Mouse (Mus musculus): Measurements from ENCODE around the gene Dennd5a. TPM values are rescaled to one million over a fixed set of nuclear protein-coding genes. Genes with fewer than 3 reads are reported as not detected.

The Dennd5a gene
- polyA plus RNA-seq, 1 experiment from 2014 or later = 31.6 TPM

GRCm38 (mm10) chr7:109875033-109875432, 85.2 kb downstream of the Dennd5a start:
- H3K36me3 ChIP-seq = no peaks in the 10 kb centered on the region
- H3K27me3 ChIP-seq = no peaks in the 10 kb centered on the region
- H3K27ac ChIP-seq = no peak overlapping the region
- H3K4me1 ChIP-seq = 0 out of 2 replicates have a peak, but pooled peaks cover 5% of the 10 kb centered on the region
- no peak overlapping the region for H3K4me2 ChIP-seq
- ATAC-seq (replicated peaks; ENCODE audit: low FRiP score) = no peak
- no peak overlapping the region for H3K4me3 ChIP-seq (replicated peaks)
- H3K9me3 ChIP-seq (replicated peaks) = no peaks in the 10 kb centered on the region
- H3K9ac ChIP-seq = no peak overlapping the region

- ATAC-seq (replicated peaks; ENCODE audit: low FRiP score) = no peak
- H3K4me3 ChIP-seq (replicated peaks) = no peak overlapping the region
- no peaks in the 10 kb centered on the region for H3K4me1 ChIP-seq
- H3K9me3 ChIP-seq (replicated peaks) = no peaks in the 10 kb centered on the region
- no peak overlapping the region for H3K4me2 ChIP-seq
- no peak overlapping the region for H3K27ac ChIP-seq
- H3K36me3 ChIP-seq = no peaks in the 10 kb centered on the region
- 47% methylated on average over 5 of the region's 5 CpGs for WGBS
- H3K27me3 ChIP-seq = peaks cover 2% of the 10 kb centered on the region; the same call in 1 of the 2 replicates
- H3K9ac ChIP-seq = no peak overlapping the region
These were observed 87.1 kb downstream of the Dennd5a start for GRCm38 (mm10) chr7:109873170-109873569.

GRCm38 (mm10) chr7:109871232-109871631, 89.0 kb downstream of the Dennd5a start:
- no peak overlapping the region for H3K9ac ChIP-seq
- WGBS = 84% methylated on average over 5 of the region's 5 CpGs
- ATAC-seq (replicated peaks; ENCODE audit: low FRiP score) = no peak
- no peak overlapping the region for H3K4me3 ChIP-seq (replicated peaks)
- H3K27ac ChIP-seq = no peak overlapping the region
- no peaks in the 10 kb centered on the region for H3K9me3 ChIP-seq (replicated peaks)
- peaks cover 11% of the 10 kb centered on the region; the same call in 1 of the 2 replicates for H3K27me3 ChIP-seq
- no peak overlapping the region for H3K4me2 ChIP-seq
- H3K36me3 ChIP-seq = no peaks in the 10 kb centered on the region
- peaks cover 7% of the 10 kb centered on the region for H3K4me1 ChIP-seq

GRCm38 (mm10) chr7:109868498-109868897, 91.8 kb downstream of the Dennd5a start:
- H3K9ac ChIP-seq = no peak overlapping the region
- H3K4me3 ChIP-seq (replicated peaks) = no peak overlapping the region
- H3K27ac ChIP-seq = no peak overlapping the region
- ATAC-seq (replicated peaks; ENCODE audit: low FRiP score) = no peak
- H3K27me3 ChIP-seq = peaks cover 34% of the 10 kb centered on the region
- H3K4me1 ChIP-seq = peaks cover 17% of the 10 kb centered on the region
- no peaks in the 10 kb centered on the region for H3K36me3 ChIP-seq
- no peak overlapping the region for H3K4me2 ChIP-seq
- no peaks in the 10 kb centered on the region for H3K9me3 ChIP-seq (replicated peaks)
- WGBS = 43% methylated on average over 3 of the region's 3 CpGs

GRCm38 (mm10) chr7:109866643-109867042, 93.6 kb downstream of the Dennd5a start:
- Histone ChIP-seq H3K4me2 (no peak overlapping the region), H3K9ac (no peak overlapping the region), H3K27ac (no peak overlapping the region), H3K9me3 (replicated peaks) (no peaks in the 10 kb centered on the region), H3K4me1 (peaks cover 17% of the 10 kb centered on the region), H3K27me3 (peaks cover 45% of the 10 kb centered on the region), H3K4me3 (replicated peaks) (no peak overlapping the region), H3K36me3 (no peaks in the 10 kb centered on the region)
- WGBS = 35% methylated on average over 3 of the region's 3 CpGs
- ATAC-seq (replicated peaks; ENCODE audit: low FRiP score) = no peak

- H3K27ac ChIP-seq = no peak within 1 kb of the TSS
- under 1% methylated on average over 60 of the region's 69 CpGs for WGBS
- ATAC-seq (replicated peaks; ENCODE audit: low FRiP score) = peak; percentile 87
- peak within 1 kb of the TSS; percentile 63 for H3K4me3 ChIP-seq (replicated peaks)
- H3K27me3 ChIP-seq = peaks cover 45% of the 10 kb centered on the region
- H3K4me1 ChIP-seq = peaks cover 18% of the 10 kb centered on the region
- no peaks in the 10 kb centered on the region for H3K9me3 ChIP-seq (replicated peaks)
- H3K9ac ChIP-seq = peak within 1 kb of the TSS; percentile 56
- peak within 1 kb of the TSS; percentile 97 for H3K4me2 ChIP-seq
- H3K36me3 ChIP-seq = no peaks in the 10 kb centered on the region
These were observed 94.7 kb downstream of the Dennd5a start, which contains the start of gene Scube2 for GRCm38 (mm10) chr7:109865370-109866229. Gene Scube2 (minus strand): TSS chr7:109865679.

- Histone ChIP-seq H3K4me1 (peaks cover 21% of the 10 kb centered on the region), H3K4me3 (replicated peaks) (no peak overlapping the region), H3K27me3 (peaks cover 45% of the 10 kb centered on the region), H3K9me3 (replicated peaks) (no peaks in the 10 kb centered on the region), H3K4me2 (no peak overlapping the region), H3K27ac (no peak overlapping the region), H3K9ac (no peak overlapping the region), H3K36me3 (no peaks in the 10 kb centered on the region)
- no peak for ATAC-seq (replicated peaks; ENCODE audit: low FRiP score)
- WGBS = 30% methylated on average over 4 of the region's 4 CpGs
These were observed 96.7 kb downstream of the Dennd5a start for GRCm38 (mm10) chr7:109863561-109863960.

- H3K4me3 ChIP-seq (replicated peaks) = no peak overlapping the region
- WGBS = 80% methylated on average over 7 of the region's 7 CpGs
- H3K9ac ChIP-seq = no peak overlapping the region
- H3K27ac ChIP-seq = 0 out of 2 replicates have a peak overlapping the region, but pooled peaks have one; percentile 51
- H3K27me3 ChIP-seq = peaks cover 28% of the 10 kb centered on the region
- H3K4me2 ChIP-seq = no peak overlapping the region
- no peaks in the 10 kb centered on the region for H3K36me3 ChIP-seq
- peak; percentile 66 for ATAC-seq (replicated peaks; ENCODE audit: low FRiP score)
- no peaks in the 10 kb centered on the region for H3K9me3 ChIP-seq (replicated peaks)
- peaks cover 7% of the 10 kb centered on the region for H3K4me1 ChIP-seq
These were observed 100.1 kb downstream of the Dennd5a start for GRCm38 (mm10) chr7:109860162-109860561.

GRCm38 (mm10) chr7:109859354-109859753, 100.9 kb downstream of the Dennd5a start:
- 63% methylated on average over 6 of the region's 6 CpGs for WGBS
- peaks cover 4% of the 10 kb centered on the region; the same call in 1 of the 2 replicates for H3K4me1 ChIP-seq
- H3K9me3 ChIP-seq (replicated peaks) = no peaks in the 10 kb centered on the region
- no peak for ATAC-seq (replicated peaks; ENCODE audit: low FRiP score)
- H3K9ac ChIP-seq = no peak overlapping the region
- no peak overlapping the region for H3K4me3 ChIP-seq (replicated peaks)
- peaks cover 20% of the 10 kb centered on the region for H3K27me3 ChIP-seq
- no peak overlapping the region for H3K27ac ChIP-seq
- no peaks in the 10 kb centered on the region for H3K36me3 ChIP-seq
- H3K4me2 ChIP-seq = no peak overlapping the region

GRCm38 (mm10) chr7:109852752-109853212, 107.5 kb downstream of the Dennd5a start:
- no peak overlapping the region for H3K9ac ChIP-seq
- no peak for ATAC-seq (replicated peaks; ENCODE audit: low FRiP score)
- H3K27me3 ChIP-seq = no peaks in the 10 kb centered on the region
- WGBS = 24% methylated on average over 7 of the region's 7 CpGs
- no peaks in the 10 kb centered on the region for H3K4me1 ChIP-seq
- no peak overlapping the region for H3K4me2 ChIP-seq
- no peak overlapping the region for H3K27ac ChIP-seq
- H3K36me3 ChIP-seq = no peaks in the 10 kb centered on the region
- H3K9me3 ChIP-seq (replicated peaks) = no peaks in the 10 kb centered on the region
- H3K4me3 ChIP-seq (replicated peaks) = no peak overlapping the region

- H3K9me3 ChIP-seq (replicated peaks) = no peaks in the 10 kb centered on the region
- H3K4me1 ChIP-seq = no peaks in the 10 kb centered on the region
- H3K27me3 ChIP-seq = no peaks in the 10 kb centered on the region
- no peaks in the 10 kb centered on the region for H3K36me3 ChIP-seq
- ATAC-seq (replicated peaks; ENCODE audit: low FRiP score) = no peak
- no peak overlapping the region for H3K9ac ChIP-seq
- no peak overlapping the region for H3K4me2 ChIP-seq
- no peak overlapping the region for H3K4me3 ChIP-seq (replicated peaks)
- H3K27ac ChIP-seq = no peak overlapping the region
- WGBS = 82% methylated on average over 7 of the region's 7 CpGs
These were observed 108.3 kb downstream of the Dennd5a start for GRCm38 (mm10) chr7:109852017-109852416.

GRCm38 (mm10) chr7:109850531-109850930, 109.7 kb downstream of the Dennd5a start:
- no peaks in the 10 kb centered on the region for H3K36me3 ChIP-seq
- no peaks in the 10 kb centered on the region for H3K27me3 ChIP-seq
- no peak for ATAC-seq (replicated peaks; ENCODE audit: low FRiP score)
- no peak overlapping the region for H3K4me2 ChIP-seq
- no peaks in the 10 kb centered on the region for H3K9me3 ChIP-seq (replicated peaks)
- 72% methylated on average over 3 of the region's 3 CpGs for WGBS
- no peak overlapping the region for H3K9ac ChIP-seq
- no peak overlapping the region for H3K27ac ChIP-seq
- H3K4me3 ChIP-seq (replicated peaks) = no peak overlapping the region
- H3K4me1 ChIP-seq = no peaks in the 10 kb centered on the region
